Mouse (Mus musculus) myocyte (in vitro differentiated cells): Measurements from ENCODE around the gene Map7d3.

ENCODE experiments used
- E2F4 ChIP-seq: IDR thresholded peaks from one replicate; pipeline ENCODE4 v1.6.1; 2011; ENCODE audit warnings: mild to moderate bottlenecking, control low read depth, moderate library complexity; ENCODE audit not compliant: insufficient read depth
- MAX ChIP-seq: IDR thresholded peaks from one replicate; pipeline ENCODE4 v1.6.1; 2011; ENCODE audit warnings: low read depth, mild to moderate bottlenecking, control low read depth
- POLR2A ChIP-seq: IDR thresholded peaks from one replicate; pipeline ENCODE4 v1.6.1; 2011; ENCODE audit warnings: low read depth, mild to moderate bottlenecking, control low read depth, moderate library complexity; ENCODE audit not compliant: insufficient read length
- REST ChIP-seq: IDR thresholded peaks from one replicate; pipeline ENCODE4 v1.6.1; 2011; ENCODE audit warnings: mild to moderate bottlenecking, control low read depth, moderate library complexity; ENCODE audit not compliant: insufficient read depth, insufficient read length
- USF1 ChIP-seq: IDR thresholded peaks from one replicate; pipeline ENCODE4 v1.6.1; 2011; ENCODE audit warnings: low read depth, mild to moderate bottlenecking, control low read depth, moderate library complexity

GRCm38 (mm10) chrX:56841255-56841654 is 19.1 kb upstream of the Map7d3 start:
- no peak for TF ChIP-seq E2F4
- TF ChIP-seq POLR2A = no peak
- TF ChIP-seq REST = no peak
- no peak for TF ChIP-seq USF1
- no peak for TF ChIP-seq MAX
